In the genomic region with DNA sequence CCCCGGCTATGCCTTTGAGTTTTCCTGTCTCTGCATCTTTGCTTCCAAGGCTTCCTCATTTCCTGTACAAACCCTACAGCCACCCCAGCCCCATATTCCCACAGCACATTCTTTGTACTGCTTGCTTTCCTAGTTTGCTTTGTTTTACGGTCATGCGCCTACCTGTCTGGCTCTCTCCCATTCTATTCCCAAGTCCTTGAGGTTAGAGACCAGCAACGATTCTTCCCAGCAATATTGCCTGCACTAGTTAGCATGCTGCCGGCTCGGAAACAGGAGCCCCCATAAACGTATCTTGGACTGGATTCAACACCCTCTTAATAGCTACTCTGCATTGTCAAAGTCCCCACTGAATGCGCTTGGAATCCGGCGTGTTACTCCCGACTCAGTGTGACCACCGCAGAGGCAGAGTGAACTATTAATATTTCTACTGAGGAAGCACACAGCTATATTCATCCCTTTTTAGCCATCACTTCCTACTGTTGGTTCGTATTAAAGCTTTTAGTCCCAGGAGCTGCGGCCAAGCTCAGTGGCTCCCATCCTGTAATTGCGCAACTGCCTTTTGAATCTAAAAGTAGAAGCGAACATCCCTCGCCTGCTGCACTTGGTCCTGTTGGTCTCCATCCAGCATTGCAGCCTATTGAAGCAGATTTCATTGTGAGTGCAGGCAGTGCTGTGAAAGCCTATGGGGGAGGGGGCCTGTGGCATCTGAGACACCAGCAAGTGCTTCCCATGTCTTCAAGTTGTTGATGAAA, we compare ENCODE assay signal across 8 mouse cellular contexts. TPM values are rescaled to one million over a fixed set of nuclear protein-coding genes. Genes with fewer than 3 reads are reported as not detected.
DNase-seq lines count a peak whose midpoint lies in the region; ATAC-seq and TF ChIP-seq lines count a peak whose summit lies in the region.

No protein-coding gene starts in this region.

- TF ChIP-seq EP300 in liver, postnatal 0 days (IDR thresholded peaks at IDR 0.05; ENCODE audit: low read depth): no peak
- no peak for TF ChIP-seq EP300 in lung, postnatal 0 days (IDR thresholded peaks at IDR 0.05)

- no peaks in the 10 kb centered on the region for H3K27me3 ChIP-seq in liver, adult 2 months (ENCODE audit: control insufficient read depth, insufficient read depth, low read length)
- H3K27me3 ChIP-seq in liver, postnatal 0 days (ENCODE audit: insufficient read depth, low read length): 0 out of 2 replicates have a peak, but pooled peaks cover 2% of the 10 kb centered on the region
- no peaks in the 10 kb centered on the region for H3K27me3 ChIP-seq in hindbrain, embryonic 16.5 days (replicated peaks; ENCODE audit: control insufficient read depth, insufficient read depth, low read length)
- H3K27me3 ChIP-seq in lung, postnatal 0 days (replicated peaks; ENCODE audit: insufficient read depth, low read length): no peaks in the 10 kb centered on the region

- no peak overlapping the region for H3K4me2 ChIP-seq in liver, postnatal 0 days (ENCODE audit: low read depth, low read length)
- H3K4me2 ChIP-seq in hindbrain, embryonic 16.5 days (ENCODE audit: low read length): peak overlapping the region; percentile 42
- no peak overlapping the region for H3K4me2 ChIP-seq in lung, postnatal 0 days (replicated peaks; ENCODE audit: low read depth, low read length)

- no peak for TF ChIP-seq POLR2A in liver, adult 2 months (IDR thresholded peaks at IDR 0.05; ENCODE audit: extremely low read depth, insufficient read depth, low read length)

- ATAC-seq in liver, postnatal 0 days: no peak
- ATAC-seq in hindbrain, embryonic 16.5 days: peak; percentile 69
- peak; percentile 57; the same call in 1 of the 2 replicates for ATAC-seq in lung, postnatal 0 days

- 62% methylated on average over 17 of the region's 17 CpGs for WGBS in liver, adult 2 months
- 43% methylated on average over 17 of the region's 17 CpGs for WGBS in liver, postnatal 0 days (ENCODE audit: insufficient replicate concordance)
- WGBS in hindbrain, embryonic 16.5 days: 30% methylated on average over 17 of the region's 17 CpGs
- WGBS in lung, postnatal 0 days: 46% methylated on average over 17 of the region's 17 CpGs

- H3K27ac ChIP-seq in liver, adult 2 months (replicated peaks; ENCODE audit: insufficient read depth, low read depth, low read length): no peak overlapping the region
- no peak overlapping the region for H3K27ac ChIP-seq in liver, postnatal 0 days (ENCODE audit: low read depth)
- peak overlapping the region; percentile 24 for H3K27ac ChIP-seq in hindbrain, embryonic 16.5 days (ENCODE audit: low read depth, low read length)
- no peak overlapping the region for H3K27ac ChIP-seq in lung, postnatal 0 days (ENCODE audit: low read length)

- H3K79me2 ChIP-seq in liver, adult 2 months (ENCODE audit: control insufficient read depth, insufficient read depth, low read length): no peaks in the 10 kb centered on the region

- DNase-seq in liver, adult 2 months (ENCODE audit: extremely low read depth, low read depth, low spot score): peak; percentile 29
- no peak for DNase-seq in liver, postnatal 0 days
- DNase-seq in cerebellum, adult 9-11 months: peak; percentile 45
- peak; percentile 58 for DNase-seq in gastrocnemius, postnatal 25 days
- peak; percentile 75 for DNase-seq in lung, postnatal 0 days (ENCODE audit: low spot score)
- peak; percentile 60 for DNase-seq in right cerebral cortex, postnatal 4 days
- DNase-seq in natural killer cell, adult 2 months (ENCODE audit: low spot score in 2 of 2): no peak

- H3K9me3 ChIP-seq in liver, postnatal 0 days (ENCODE audit: low read length): no peaks in the 10 kb centered on the region
- H3K9me3 ChIP-seq in hindbrain, embryonic 16.5 days (ENCODE audit: control insufficient read depth, low read length): no peaks in the 10 kb centered on the region
- no peaks in the 10 kb centered on the region for H3K9me3 ChIP-seq in lung, postnatal 0 days (ENCODE audit: low read length)

- no peak for TF ChIP-seq CTCF in liver, adult 2 months (IDR thresholded peaks at IDR 0.05; ENCODE audit: low read depth, low read length)
- no peak for TF ChIP-seq CTCF in liver, postnatal 0 days (IDR thresholded peaks at IDR 0.05; ENCODE audit: low read depth)
- TF ChIP-seq CTCF in lung, postnatal 0 days (IDR thresholded peaks at IDR 0.05): peak; percentile 33

- no peak overlapping the region for H3K9ac ChIP-seq in liver, adult 2 months (ENCODE audit: low read depth, low read length)
- no peak overlapping the region for H3K9ac ChIP-seq in liver, postnatal 0 days (replicated peaks)
- no peak overlapping the region for H3K9ac ChIP-seq in hindbrain, embryonic 16.5 days (ENCODE audit: low read depth, low read length)
- no peak overlapping the region for H3K9ac ChIP-seq in lung, postnatal 0 days (replicated peaks; ENCODE audit: low read depth)

- H3K4me1 ChIP-seq in liver, adult 2 months (ENCODE audit: control insufficient read depth, insufficient read depth, low read length): no peaks in the 10 kb centered on the region
- H3K4me1 ChIP-seq in liver, postnatal 0 days (ENCODE audit: insufficient read depth): no peaks in the 10 kb centered on the region
- peaks cover 14% of the 10 kb centered on the region for H3K4me1 ChIP-seq in hindbrain, embryonic 16.5 days (ENCODE audit: control insufficient read depth, insufficient read depth, low read depth, low read length)
- peaks cover 8% of the 10 kb centered on the region; the same call in 1 of the 2 replicates for H3K4me1 ChIP-seq in lung, postnatal 0 days (ENCODE audit: insufficient read depth, low read depth, low read length)

- H3K4me3 ChIP-seq in liver, adult 2 months (ENCODE audit: insufficient read depth, low read depth, low read length): no peak overlapping the region
- H3K4me3 ChIP-seq in liver, postnatal 0 days (ENCODE audit: low read depth, low read length): no peak overlapping the region
- peak overlapping the region; percentile 6 for H3K4me3 ChIP-seq in hindbrain, embryonic 16.5 days (ENCODE audit: low read length)
- H3K4me3 ChIP-seq in lung, postnatal 0 days (ENCODE audit: low read depth, low read length): no peak overlapping the region

- H3K36me3 ChIP-seq in liver, adult 2 months (ENCODE audit: control insufficient read depth, insufficient read depth, low read length): no peaks in the 10 kb centered on the region
- no peaks in the 10 kb centered on the region for H3K36me3 ChIP-seq in liver, postnatal 0 days (replicated peaks; ENCODE audit: insufficient read depth, low read length)
- H3K36me3 ChIP-seq in hindbrain, embryonic 16.5 days (ENCODE audit: control insufficient read depth, insufficient read depth, low read length): no peaks in the 10 kb centered on the region
- no peaks in the 10 kb centered on the region for H3K36me3 ChIP-seq in lung, postnatal 0 days (ENCODE audit: insufficient read depth, low read length)

RNA-seq across cellular contexts. Expression of a gene that starts 47.0 kb away (rescaled TPM):
- total RNA-seq in liver, adult 2 months (2014; rRNA removed): 0.46 and 0.60 TPM in 2 replicates
- polyA plus RNA-seq in liver, adult 2 months (2012; rRNA removed): 0.04 and 0.12 TPM in 2 replicates
- 0.13 and 0.15 TPM in 2 replicates for polyA plus RNA-seq in liver, postnatal 0 days (2015; fragmentation: Nextera tagmentation; extraction: Ambion mirVana)
- 1 to 10 TPM; 1.4 to 6.4 TPM for total RNA-seq in gastrocnemius, postnatal 25 days (2021)
- polyA plus RNA-seq in hindbrain, embryonic 16.5 days (2015; fragmentation: Nextera tagmentation; extraction: Ambion mirVana): 256 and 264 TPM in 2 replicates
- polyA plus RNA-seq in lung, postnatal 0 days (2015; fragmentation: Nextera tagmentation; extraction: Ambion mirVana): 17.2 and 18.5 TPM in 2 replicates

Comparison
In these comparisons a context has a peak if more than half of its experiments do, and no peak if none do; other contexts are left out.
1. DNase-seq: peak in liver, adult 2 months (single experiment), cerebellum, adult 9-11 months (single experiment), gastrocnemius, postnatal 25 days (single experiment), lung, postnatal 0 days (single experiment) and right cerebral cortex, postnatal 4 days (single experiment); none in liver, postnatal 0 days (single experiment) and natural killer cell, adult 2 months (0 of 2).
2. RNA of a gene that starts 47.0 kb away (polyA plus RNA-seq): 256 to 264 TPM in hindbrain, embryonic 16.5 days and 17.2 to 18.5 TPM in lung, postnatal 0 days; 0.13 to 0.15 TPM in liver, postnatal 0 days and 0.04 to 0.12 TPM in liver, adult 2 months; every median in the first group is over 10 times any median in the second.